Mouse (Mus musculus) megakaryocyte-erythroid progenitor cell, adult 5-6 weeks (primary cell): Measurements from ENCODE around the gene Cage1. TPM values are rescaled to one million over a fixed set of nuclear protein-coding genes. Genes with fewer than 3 reads are reported as not detected.

ENCODE experiments used
- ATAC-seq: replicated peaks from 2 replicates; pipeline ENCODE4 v1.8.0; 2016; ENCODE audit warnings: mild to moderate bottlenecking, inconsistent platforms; ENCODE audit not compliant: severe bottlenecking, poor library complexity, low FRiP score, low TSS enrichment
- total RNA-seq, 2 experiments: library from RNA; stranded (forward) in 1 of 2; stranded (reverse) in 1 of 2; fragments of 200-1000, 215-1000 nt in 1 of 2; fragments of >200 nt in 1 of 2; fragmentation: Nextera tagmentation in 1 of 2; gene quantifications; 2 replicates each; pipeline ENCODE4 v1.2.3; 2014 to 2017

The Cage1 gene
- total RNA-seq (2014; fragmentation: Nextera tagmentation) (2.1 and 5.5 TPM in 2 replicates), total RNA-seq (2017) (3.4 and 3.5 TPM in 2 replicates)

GRCm38 (mm10) chr13:38037044-38037687 lies at the start of gene Cage1:
Gene Cage1 (minus strand): TSS chr13:38037069.
- ATAC-seq: peak; percentile 93

- ATAC-seq: no peak
Measured at GRCm38 (mm10) chr13:38081161-38081560, 44.3 kb upstream of the Cage1 start.

GRCm38 (mm10) chr13:38080725-38081124 lies 43.9 kb upstream of the Cage1 start:
- ATAC-seq: no peak

GRCm38 (mm10) chr13:38080014-38080413 lies 43.1 kb upstream of the Cage1 start:
- ATAC-seq: no peak

GRCm38 (mm10) chr13:38079366-38079765 lies 42.5 kb upstream of the Cage1 start:
- ATAC-seq: no peak

- ATAC-seq: no peak
Measured at GRCm38 (mm10) chr13:38078836-38079235, 42.0 kb upstream of the Cage1 start.

- 0 out of 2 replicates have a peak, but pooled peaks have one; percentile 26 for ATAC-seq
Measured at GRCm38 (mm10) chr13:38077113-38077512, 40.2 kb upstream of the Cage1 start.

GRCm38 (mm10) chr13:38074404-38074803 lies 37.5 kb upstream of the Cage1 start:
- peak; percentile 13 for ATAC-seq

GRCm38 (mm10) chr13:38073374-38074307 lies 36.8 kb upstream of the Cage1 start:
- ATAC-seq: peak; percentile 81

GRCm38 (mm10) chr13:38070945-38071344 lies 34.1 kb upstream of the Cage1 start:
- ATAC-seq: no peak

GRCm38 (mm10) chr13:38064854-38065663 lies 28.2 kb upstream of the Cage1 start:
- ATAC-seq: peak; percentile 77

GRCm38 (mm10) chr13:38062678-38063077 lies 25.8 kb upstream of the Cage1 start:
- no peak for ATAC-seq

- ATAC-seq: no peak
Measured at GRCm38 (mm10) chr13:38049888-38050287, 13.0 kb upstream of the Cage1 start.

GRCm38 (mm10) chr13:38037811-38038210 lies 942 bp upstream of the Cage1 start:
- ATAC-seq: no peak

- ATAC-seq: peak; percentile 75; the same call in 1 of the 2 replicates
Measured at GRCm38 (mm10) chr13:38036343-38037043, 376 bp downstream of the Cage1 start, which contains the start of gene Riok1. Gene Riok1 (plus strand): TSS chr13:38036995.

GRCm38 (mm10) chr13:38028407-38028806 lies 8.5 kb downstream of the Cage1 start:
- ATAC-seq: no peak

GRCm38 (mm10) chr13:38027618-38028248 lies 9.1 kb downstream of the Cage1 start:
- ATAC-seq: no peak

- no peak for ATAC-seq
Measured at GRCm38 (mm10) chr13:38025874-38026273, 11.0 kb downstream of the Cage1 start.

- no peak for ATAC-seq
Measured at GRCm38 (mm10) chr13:38018791-38019190, 18.1 kb downstream of the Cage1 start.
